Mouse (Mus musculus) left cerebral cortex, adult 11 months (tissue): ENCODE results near the gene B3gnt3.

Source experiments
- DNase-seq: peaks from one replicate; pipeline ENCODE4 v3.0.0; 2022; ENCODE audit warnings: low spot score

B3gnt3 gene

GRCm38 (mm10) chr8:71678216-71678615, 23.4 kb downstream of the B3gnt3 start:
- no peak for DNase-seq

- DNase-seq = no peak
These were observed 24.0 kb downstream of the B3gnt3 start for GRCm38 (mm10) chr8:71677555-71677954.

GRCm38 (mm10) chr8:71676803-71677202, 24.8 kb downstream of the B3gnt3 start:
- no peak for DNase-seq

GRCm38 (mm10) chr8:71676020-71676741, 25.4 kb downstream of the B3gnt3 start, which contains the start of gene Jak3:
Gene Jak3, plus strand, starts transcription at chr8:71676296.
- no peak for DNase-seq

- DNase-seq = no peak
These were observed 26.1 kb downstream of the B3gnt3 start for GRCm38 (mm10) chr8:71675456-71676019.

GRCm38 (mm10) chr8:71674071-71674470, 27.5 kb downstream of the B3gnt3 start:
- DNase-seq = no peak

GRCm38 (mm10) chr8:71672168-71672735, 29.3 kb downstream of the B3gnt3 start:
- no peak for DNase-seq

GRCm38 (mm10) chr8:71671549-71671965, 30.0 kb downstream of the B3gnt3 start, which contains the start of gene Unc13a:
Gene Unc13a, minus strand, starts transcription at chr8:71671757.
- peak; percentile 87 for DNase-seq

GRCm38 (mm10) chr8:71670621-71671548, 30.7 kb downstream of the B3gnt3 start:
- DNase-seq = no peak

- DNase-seq = no peak
These were observed 31.4 kb downstream of the B3gnt3 start for GRCm38 (mm10) chr8:71670198-71670597.

GRCm38 (mm10) chr8:71668220-71668975, 33.2 kb downstream of the B3gnt3 start:
- DNase-seq = no peak

GRCm38 (mm10) chr8:71667256-71667655, 34.3 kb downstream of the B3gnt3 start:
- DNase-seq = no peak

GRCm38 (mm10) chr8:71666855-71667254, 34.7 kb downstream of the B3gnt3 start:
- no peak for DNase-seq

- DNase-seq = no peak
These were observed 36.1 kb downstream of the B3gnt3 start for GRCm38 (mm10) chr8:71665331-71666130.

GRCm38 (mm10) chr8:71660325-71661120, 41.1 kb downstream of the B3gnt3 start:
- DNase-seq = peak; percentile 75

GRCm38 (mm10) chr8:71659751-71660150, 41.8 kb downstream of the B3gnt3 start:
- DNase-seq = no peak

- no peak for DNase-seq
These were observed 43.0 kb downstream of the B3gnt3 start for GRCm38 (mm10) chr8:71658515-71659049.

- DNase-seq = no peak
These were observed 43.8 kb downstream of the B3gnt3 start for GRCm38 (mm10) chr8:71657816-71658215.

- no peak for DNase-seq
These were observed 47.0 kb downstream of the B3gnt3 start for GRCm38 (mm10) chr8:71654600-71654999.
